In genomic region chr8:72324036-72324706, GRCm38 (mm10) we compare ENCODE assay signal across 24 mouse cellular contexts. TPM values are rescaled to one million over a fixed set of nuclear protein-coding genes. Genes with fewer than 3 reads are reported as not detected.
DNase-seq lines count a peak whose midpoint lies in the region; ATAC-seq and TF ChIP-seq lines count a peak whose summit lies in the region.
"Had no signal": no experiment of that assay in that cellular context is flagged by ENCODE, and none has a peak within 500 bp of the region (broad histone marks: within the 10 kb centered on the region; RNA-seq: fewer than 3 reads in every experiment).

No protein-coding gene starts in this region.

- H3K27ac ChIP-seq in heart, embryonic 12.5 days (ENCODE audit: poor library complexity, severe bottlenecking), result no peak overlapping the region
- H3K27ac ChIP-seq in spleen, adult 2 months (ENCODE audit: insufficient read depth, low read length), result peak overlapping the region; percentile 56
- H3K27ac ChIP-seq: embryonic facial prominence, embryonic 12.5 days; forebrain, embryonic 12.5 days; heart, embryonic 15.5 days; hindbrain, embryonic 12.5 days; limb, embryonic 15.5 days; liver, embryonic 14.5 days; midbrain, embryonic 10.5 days had no signal

- no peaks in the 10 kb centered on the region for H3K9me3 ChIP-seq in heart, embryonic 12.5 days (replicated peaks)
- H3K9me3 ChIP-seq: embryonic facial prominence, embryonic 12.5 days; forebrain, embryonic 12.5 days; heart, embryonic 15.5 days; hindbrain, embryonic 12.5 days; limb, embryonic 15.5 days; midbrain, embryonic 10.5 days had no signal

- H3K4me1 ChIP-seq in heart, embryonic 12.5 days (replicated peaks), result peaks cover 36% of the 10 kb centered on the region
- H3K4me1 ChIP-seq in spleen, adult 2 months (ENCODE audit: control insufficient read depth, insufficient read depth, insufficient read length), result peaks cover 10% of the 10 kb centered on the region

- intact Hi-C loops in heart, postnatal 25 days (cut with DNase I), result loop anchor here (2.0 to 5.0 kb wide), 2 partner anchors 41 to 57 kb away; no protein-coding TSS in a partner anchor

- H3K4me2 ChIP-seq in heart, embryonic 12.5 days, result no peak overlapping the region
- H3K4me2 ChIP-seq: embryonic facial prominence, embryonic 12.5 days; forebrain, embryonic 12.5 days; heart, embryonic 15.5 days; hindbrain, embryonic 12.5 days; limb, embryonic 15.5 days had no signal

- no peak overlapping the region for H3K9ac ChIP-seq in heart, embryonic 12.5 days
- H3K9ac ChIP-seq: embryonic facial prominence, embryonic 12.5 days; forebrain, embryonic 12.5 days; heart, embryonic 15.5 days; hindbrain, embryonic 12.5 days; limb, embryonic 15.5 days; liver, embryonic 14.5 days had no signal

- no peak for TF ChIP-seq POLR2A in spleen, adult 2 months (IDR thresholded peaks at IDR 0.05; ENCODE audit: low read depth, low read length)

- peak; percentile 12; the same call in 1 of the 2 replicates for ATAC-seq in heart, embryonic 12.5 days (ENCODE audit: insufficient number of reproducible peaks, low FRiP score)
- ATAC-seq: midbrain, embryonic 16.5 days had no signal

- WGBS in heart, embryonic 12.5 days, result 75% methylated on average over 10 of the region's 10 CpGs
- WGBS in spleen, adult 2 months, result 59% methylated on average over 10 of the region's 10 CpGs

- H3K4me3 ChIP-seq in heart, embryonic 12.5 days, result no peak overlapping the region
- H3K4me3 ChIP-seq in spleen, adult 2 months (ENCODE audit: extremely low read depth, insufficient read depth, insufficient read length), result no peak overlapping the region
- H3K4me3 ChIP-seq: embryonic facial prominence, embryonic 12.5 days; erythroblast, embryonic 14.5 days; forebrain, embryonic 12.5 days; heart, embryonic 15.5 days; hindbrain, embryonic 12.5 days; limb, embryonic 15.5 days; midbrain, embryonic 10.5 days; myocyte had no signal

- TF ChIP-seq CTCF in spleen, adult 2 months (IDR thresholded peaks at IDR 0.05; ENCODE audit: extremely low read depth, insufficient read depth, insufficient read length, insufficient replicate concordance), result no peak

- DNase-seq in heart, postnatal 25 days (ENCODE audit: low spot score), result no peak
- DNase-seq in spleen, adult 2 months (ENCODE audit: low read depth in 1 of 2, low spot score in 2 of 2), result no peak
- no peak for DNase-seq in spleen, postnatal 4 days (ENCODE audit: low spot score in 2 of 2)
- peak; percentile 59 for DNase-seq in induced T-regulatory cell, adult 2 months (ENCODE audit: low read depth)
- DNase-seq in frontal cortex, postnatal 25 days (ENCODE audit: low spot score in 2 of 2), result no peak
- DNase-seq in right cerebral cortex, adult 2 months (ENCODE audit: low spot score in 2 of 2), result no peak
- DNase-seq: adrenal gland, adult 2 months; cerebellum, adult 11 months; cerebellum, postnatal 10 days; kidney, adult 11 months; layer of hippocampus, adult 9-11 months; left cerebral cortex, postnatal 4 days had no signal

- H3K36me3 ChIP-seq in heart, embryonic 12.5 days, result peaks cover 14% of the 10 kb centered on the region
- peaks cover 39% of the 10 kb centered on the region for H3K36me3 ChIP-seq in spleen, adult 2 months (ENCODE audit: control insufficient read depth, insufficient read depth, low read length)
- H3K36me3 ChIP-seq: embryonic facial prominence, embryonic 12.5 days; forebrain, embryonic 12.5 days; heart, embryonic 15.5 days; hindbrain, embryonic 12.5 days; midbrain, embryonic 10.5 days had no signal

- peaks cover 6% of the 10 kb centered on the region for H3K27me3 ChIP-seq in heart, embryonic 12.5 days (replicated peaks)
- no peaks in the 10 kb centered on the region for H3K27me3 ChIP-seq in spleen, adult 2 months (ENCODE audit: control insufficient read depth, insufficient read depth, low read length)
- H3K27me3 ChIP-seq: heart, embryonic 15.5 days had no signal

RNA-seq across cellular contexts. Expression of gene Klf2, which starts 5.3 kb away (rescaled TPM):
- 28.1 and 31.6 TPM in 2 replicates for polyA plus RNA-seq in heart, embryonic 12.5 days (2016; fragmentation: Nextera tagmentation; extraction: Ambion mirVana)
- 10 to 100 TPM; 48.2 to 62.5 TPM for total RNA-seq in heart, postnatal 25 days (2021)
- polyA plus RNA-seq in spleen, adult 2 months (2012; rRNA removed), result 219 and 378 TPM in 2 replicates
- total RNA-seq: MEL had no signal

RNA-seq across cellular contexts. Expression of gene Gm10282, which starts 19.1 kb away (rescaled TPM):
- polyA plus RNA-seq in heart, embryonic 12.5 days (2016; fragmentation: Nextera tagmentation; extraction: Ambion mirVana), result 17.1 and 19.9 TPM in 2 replicates
- total RNA-seq in heart, postnatal 25 days (2021), result 10 to 100 TPM in 1 of 2 experiments, 1 to 10 TPM in 1; 7.6 to 10.1 TPM
- 1.4 and 1.7 TPM in 2 replicates for polyA plus RNA-seq in spleen, adult 2 months (2012; rRNA removed)
